Mouse (Mus musculus) CH12.LX (cell line): ENCODE results near the gene Smap1. TPM values are rescaled to one million over a fixed set of nuclear protein-coding genes. Genes with fewer than 3 reads are reported as not detected.
A peak's percentile ranks its signal among the peaks of the same experiment; 100 is the strongest.

Experiments
- DNase-seq: peaks from one replicate; pipeline ENCODE4 v3.0.0-alpha.2; 2013; ENCODE audit errors: extremely low read depth
- H3K27ac ChIP-seq: 2 replicates; pipeline ENCODE4 v1.5.1; 2012; ENCODE audit warnings: low read depth, mild to moderate bottlenecking, control low read depth, moderate library complexity; ENCODE audit not compliant: insufficient read depth
- H3K27me3 ChIP-seq: replicated peaks from 2 replicates; pipeline ENCODE3; 2012; ENCODE audit warnings: inconsistent platforms
- H3K36me3 ChIP-seq, 2 experiments: replicated peaks in 1 of 2; 2 replicates each; pipeline versions ENCODE3 to v1.6.1; 2012; ENCODE audit warnings: inconsistent platforms in 1 of 2, low read length in 1 of 2, mild to moderate bottlenecking in 1 of 2, mixed read lengths in 1 of 2, moderate library complexity in 1 of 2; ENCODE audit not compliant: control insufficient read depth in 1 of 2, insufficient read depth in 1 of 2
- H3K4me1 ChIP-seq, 2 experiments: 2 replicates each; pipeline ENCODE4 v1.6.1; 2012; ENCODE audit warnings: inconsistent platforms in 1 of 2, moderate library complexity in 1 of 2; ENCODE audit not compliant: insufficient read depth in 2 of 2, control insufficient read depth in 1 of 2
- H3K4me2 ChIP-seq: 2 replicates; pipeline ENCODE4 v1.6.1; 2012; ENCODE audit warnings: low read depth, mild to moderate bottlenecking, control low read depth; ENCODE audit not compliant: poor library complexity, insufficient read depth, severe bottlenecking
- H3K4me3 ChIP-seq, 3 experiments: fragments of 150-350 bp in 1 of 3; sonication (generic) in 1 of 3; replicated peaks in 1 of 3; 2 replicates each; pipeline versions ENCODE3 to v1.5.1; 2011 to 2012; ENCODE audit warnings: low read depth in 2 of 3, low read length in 2 of 3, mild to moderate bottlenecking in 2 of 3, moderate library complexity in 2 of 3, control low read depth in 1 of 3, improper control_type of control experiment in 1 of 3, inconsistent platforms in 1 of 3, mixed read lengths in 1 of 3; ENCODE audit not compliant: poor library complexity in 1 of 3
- H3K79me2 ChIP-seq: replicated peaks from 2 replicates; pipeline ENCODE4 v1.6.1; 2012; ENCODE audit warnings: mild to moderate bottlenecking, moderate library complexity; ENCODE audit not compliant: control insufficient read depth, poor library complexity, insufficient read depth, severe bottlenecking; ENCODE audit errors: extremely low read depth
- H3K9ac ChIP-seq: 2 replicates; pipeline ENCODE4 v1.6.1; 2012; ENCODE audit warnings: low read depth, mild to moderate bottlenecking, control low read depth, moderate library complexity; ENCODE audit not compliant: insufficient read depth
- H3K9me3 ChIP-seq: replicated peaks from 2 replicates; pipeline ENCODE3; 2012; ENCODE audit warnings: low read length, inconsistent platforms, mixed read lengths
- CTCF ChIP-seq, 2 experiments: IDR thresholded peaks in 1 of 2; conservative IDR thresholded peaks in 1 of 2; 2 replicates each; pipeline ENCODE4 v1.5.1; 2011 to 2012; ENCODE audit warnings: low read depth in 2 of 2, low read length in 2 of 2, improper control_type of control experiment in 1 of 2, inconsistent platforms in 1 of 2, mild to moderate bottlenecking in 1 of 2, moderate library complexity in 1 of 2
- IRF4 ChIP-seq: IDR thresholded peaks from 2 replicates; pipeline ENCODE4 v1.6.1; 2014; ENCODE audit warnings: low read depth, mild to moderate bottlenecking, inconsistent platforms, low read length, improper control_type of control experiment
- JUN ChIP-seq: IDR thresholded peaks from 2 replicates; pipeline ENCODE4 v1.6.1; 2011; ENCODE audit warnings: low read depth, mild to moderate bottlenecking, low read length, improper control_type of control experiment, moderate library complexity; ENCODE audit not compliant: insufficient read depth
- KAT2A ChIP-seq: IDR thresholded peaks from 2 replicates; pipeline ENCODE4 v1.6.1; 2012; ENCODE audit warnings: low read length, improper control_type of control experiment, inconsistent platforms; ENCODE audit not compliant: insufficient replicate concordance
- MAX ChIP-seq: IDR thresholded peaks from 2 replicates; pipeline ENCODE4 v1.6.1; 2011; ENCODE audit warnings: low read length, improper control_type of control experiment
- MAZ ChIP-seq: IDR thresholded peaks from 2 replicates; pipeline ENCODE4 v1.6.1; 2012; ENCODE audit warnings: low read depth, mild to moderate bottlenecking, inconsistent platforms, low read length, improper control_type of control experiment, moderate library complexity
- MXI1 ChIP-seq: IDR thresholded peaks from 2 replicates; pipeline ENCODE4 v1.6.1; 2011; ENCODE audit warnings: mild to moderate bottlenecking, low read depth, low read length, improper control_type of control experiment
- NELFE ChIP-seq: IDR thresholded peaks from 2 replicates; pipeline ENCODE4 v1.6.1; 2011; ENCODE audit warnings: low read depth, low read length, improper control_type of control experiment
- POLR2A ChIP-seq: IDR thresholded peaks from 2 replicates; pipeline ENCODE4 v1.6.1; 2011; ENCODE audit warnings: low read depth, mild to moderate bottlenecking, improper control_type of control experiment, low read length
- RAD21 ChIP-seq: IDR thresholded peaks from 2 replicates; pipeline ENCODE4 v1.6.1; 2011; ENCODE audit warnings: low read depth, mild to moderate bottlenecking, low read length, improper control_type of control experiment, moderate library complexity
- SIN3A ChIP-seq: IDR thresholded peaks from 2 replicates; pipeline ENCODE4 v1.6.1; 2012; ENCODE audit warnings: low read length, improper control_type of control experiment, inconsistent platforms
- SMC3 ChIP-seq: IDR thresholded peaks from 2 replicates; pipeline ENCODE4 v1.6.1; 2011; ENCODE audit warnings: low read depth, low read length, improper control_type of control experiment
- ZC3H11A ChIP-seq: IDR thresholded peaks from 2 replicates; pipeline ENCODE4 v1.6.1; 2012; ENCODE audit warnings: low read depth, mild to moderate bottlenecking, inconsistent platforms, low read length, improper control_type of control experiment
- ZNF384 ChIP-seq: IDR thresholded peaks from 2 replicates; pipeline ENCODE4 v1.6.1; 2012; ENCODE audit warnings: low read depth, low read length, improper control_type of control experiment, inconsistent platforms
- dilution Hi-C: fragments of 300-500 bp; cut with MboI; formaldehyde crosslinking; loops from 2 replicates; pipeline ENCODE4 v1.14.3; 2020; ENCODE audit warnings: low sequenced_read_pairs; ENCODE audit not compliant: extremely low pct_unique_long_range_greater_than_20kb, extremely low pct_ligation_motif_present
- in situ Hi-C: fragments of 300-500 bp; cut with MboI; formaldehyde crosslinking; loops from 3 replicates; pipeline ENCODE4 v1.14.3; 2019; ENCODE audit warnings: low sequenced_read_pairs, low pct_ligation_motif_present, low pct_unique_long_range_greater_than_20kb, mixed read lengths
- polyA plus RNA-seq: library from polyadenylated mRNA; unstranded; fragments of >175 nt; gene quantifications from 2 replicates; pipeline ENCODE4 v1.2.1, GENCODE M21; 2012; ENCODE audit warnings: low read depth; ENCODE audit not compliant: insufficient read length
- total RNA-seq, 2 experiments: library from RNA; depleted of rRNA; stranded (reverse); fragments of 300-350 nt in 1 of 2; fragments of >200 nt in 1 of 2; gene quantifications; 2 replicates each; pipeline ENCODE4 v1.2.3; 2012 to 2014

Smap1 gene
- total and polyA plus RNA-seq, 3 experiments: 22.3 to 60.5 (median 37.0) TPM

DNA sequence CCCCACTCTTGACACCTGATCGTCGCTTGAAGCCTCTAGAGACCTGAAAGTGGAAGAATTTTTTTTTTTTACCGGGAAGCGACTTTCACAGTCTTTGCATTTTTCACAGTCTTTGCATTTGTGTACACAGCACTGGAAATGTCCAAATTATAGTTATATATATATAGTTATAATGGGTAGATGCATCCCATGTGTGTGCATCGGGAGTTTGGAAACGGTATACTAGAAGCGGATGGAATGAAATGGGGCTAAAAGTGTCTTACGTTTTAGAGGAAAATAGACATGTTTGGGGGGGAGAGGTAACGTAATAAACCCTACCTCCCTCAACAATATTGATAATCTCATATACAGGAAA lies 390 bp upstream of the Smap1 start:
- in situ Hi-C loops: loop anchor here (10.0 kb wide), 1 partner anchor 82 kb away; the partner anchor contains the start of gene Sdhaf4
- peak overlapping the region in 1 of 3 experiments; percentile 75 for H3K4me3 ChIP-seq
- H3K27ac ChIP-seq: no peak overlapping the region
- H3K4me1 ChIP-seq: peaks cover 16 to 45% of the 10 kb centered on the region in 2 experiments
- peak overlapping the region; percentile 56 for H3K9ac ChIP-seq
- TF ChIP-seq IRF4: no peak
- no peak for TF ChIP-seq MXI1
- peak overlapping the region; percentile 86 for H3K4me2 ChIP-seq
- H3K27me3 ChIP-seq: no peaks in the 10 kb centered on the region
- no peak for DNase-seq
- peaks cover 14% of the 10 kb centered on the region for H3K9me3 ChIP-seq
- H3K79me2 ChIP-seq: peaks cover 18% of the 10 kb centered on the region
- H3K36me3 ChIP-seq: no peaks in the 10 kb centered on the region
- dilution Hi-C loops: no loop called here

DNA sequence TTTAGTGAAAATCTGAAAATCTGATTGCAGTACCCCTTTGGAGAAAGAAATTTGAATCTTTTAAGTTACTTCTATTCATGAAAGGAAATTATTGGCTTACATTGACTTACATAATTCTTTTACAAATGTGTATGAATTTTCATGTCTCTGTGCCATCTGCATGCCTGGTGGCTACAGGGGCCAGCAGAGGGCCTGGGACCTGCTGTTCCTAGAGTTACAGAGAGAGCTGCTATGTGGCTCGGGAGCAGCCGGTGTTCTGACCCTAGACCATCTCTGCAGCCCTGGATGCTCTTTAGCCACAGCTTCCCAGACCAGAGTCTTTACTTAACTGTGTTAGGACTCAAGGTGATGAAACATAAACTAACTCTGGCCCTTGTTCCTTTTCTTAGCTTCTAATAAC lies 1.8 kb downstream of the Smap1 start:
- in situ Hi-C loops (loop anchor here (10.0 kb wide), 1 partner anchor 85 kb away; the partner anchor contains the start of gene Sdhaf4), dilution Hi-C loops (no loop called here)
- peak overlapping the region; percentile 62; the same call in 1 of the 2 replicates for H3K4me2 ChIP-seq
- H3K4me3 ChIP-seq: peak overlapping the region in 1 of 3 experiments; percentile 80
- H3K79me2 ChIP-seq: peaks cover 35% of the 10 kb centered on the region
- peak overlapping the region; percentile 56; the same call in 1 of the 2 replicates for H3K9ac ChIP-seq
- H3K27me3 ChIP-seq: no peaks in the 10 kb centered on the region
- DNase-seq: peak; percentile 39
- no peak overlapping the region for H3K27ac ChIP-seq
- peaks cover 0 to 1% of the 10 kb centered on the region in 2 experiments for H3K36me3 ChIP-seq
- peaks cover 18 to 57% of the 10 kb centered on the region in 2 experiments for H3K4me1 ChIP-seq
- no peaks in the 10 kb centered on the region for H3K9me3 ChIP-seq
- TF ChIP-seq SMC3 (peak; percentile 69), POLR2A (no peak), CTCF (conservative IDR thresholded peaks at IDR 0.05 in 1 of 2, IDR thresholded peaks at IDR 0.05 in 1 of 2; ENCODE audit: low read depth in 2 of 2, low read length in 2 of 2) (peak in 1 of 2 experiments; percentile 66; a peak in 2 of 4 replicates), RAD21 (peak; percentile 45), JUN (no peak), ZNF384 (peak; percentile 43; the same call in 1 of the 2 replicates), MAZ (no peak)

- in situ Hi-C loops: no loop called here
- H3K27me3 ChIP-seq: no peaks in the 10 kb centered on the region
- H3K4me2 ChIP-seq: no peak overlapping the region
- H3K4me3 ChIP-seq: no peak overlapping the region
- no peak overlapping the region for H3K27ac ChIP-seq
- H3K79me2 ChIP-seq: peaks cover 35% of the 10 kb centered on the region
- no peak for DNase-seq
- dilution Hi-C loops: no loop called here
- TF ChIP-seq SIN3A (no peak), ZC3H11A (no peak), NELFE (no peak), MAX (no peak), MAZ (no peak), KAT2A (no peak), POLR2A (no peak)
- H3K9me3 ChIP-seq: no peaks in the 10 kb centered on the region
- peaks cover 0 to 2% of the 10 kb centered on the region in 2 experiments for H3K36me3 ChIP-seq
- no peak overlapping the region for H3K9ac ChIP-seq
- peaks cover 14 to 50% of the 10 kb centered on the region in 2 experiments for H3K4me1 ChIP-seq
Observed at GRCm38 (mm10) chr1:23919086-23919485, 3.0 kb downstream of the Smap1 start.
